Mouse (Mus musculus) adipocyte (in vitro differentiated cells): ENCODE measurements at regions not wholly inside any gene's neighbourhood (a gene's known extent, or its start where the extent isn't known, plus 50 kb on each side); places are given as distances from the start of the nearest gene placed in this dataset.
A peak's percentile ranks its signal among the peaks of the same experiment; 100 is the strongest.

Experiments used
- DNase-seq: peaks from one replicate; pipeline ENCODE4 v3.0.0-alpha.2; 2016; ENCODE audit warnings: low spot score

DNA sequence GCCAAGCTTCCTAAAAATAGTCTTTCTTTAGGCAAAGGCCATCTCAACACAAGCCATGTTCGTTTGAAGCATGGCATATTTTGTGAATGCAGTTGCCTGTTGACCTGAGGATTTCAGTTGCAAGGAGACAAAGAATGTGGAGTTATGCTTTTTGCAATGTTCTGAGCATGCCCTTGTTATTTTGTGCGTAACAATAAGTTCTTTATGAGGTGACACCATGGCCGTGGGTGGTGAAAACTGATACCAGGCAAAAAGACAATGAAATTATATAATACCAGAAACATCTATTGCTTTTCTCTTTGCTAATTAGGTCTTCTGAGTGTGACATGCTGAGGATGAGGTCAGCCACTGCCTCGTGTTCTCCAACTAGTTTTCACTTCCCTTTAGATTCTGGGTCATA is 236.4 kb downstream of the Ttc32 start:
- peak; percentile 15 for DNase-seq

- no peak for DNase-seq
Observed at GRCm38 (mm10) chr12:9271484-9271883, 241.7 kb downstream of the Ttc32 start.

GRCm38 (mm10) chr12:9274181-9274580 is 244.4 kb downstream of the Ttc32 start:
- no peak for DNase-seq

- DNase-seq: no peak
Observed at GRCm38 (mm10) chr12:9275697-9276096, 245.9 kb downstream of the Ttc32 start.

DNA sequence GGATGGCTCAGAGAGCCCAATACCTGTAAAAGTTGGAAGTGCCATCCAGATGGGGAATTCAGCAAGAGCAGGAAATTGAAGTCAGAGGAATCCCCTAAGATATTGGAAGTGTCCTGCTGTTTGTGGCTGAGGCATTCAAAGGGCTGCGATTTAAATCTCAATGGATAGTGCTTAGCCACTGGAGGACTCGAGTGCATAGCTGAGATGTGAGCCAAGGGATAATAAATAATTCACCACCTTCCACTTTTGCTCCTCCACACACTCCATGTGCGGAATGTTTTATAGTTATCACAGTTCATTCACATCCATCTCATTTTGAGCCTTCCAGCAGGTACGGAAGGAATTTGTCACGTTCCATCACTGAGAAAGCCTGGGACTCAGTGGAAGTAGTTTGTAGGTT is 248.9 kb downstream of the Ttc32 start:
- DNase-seq: no peak

DNA sequence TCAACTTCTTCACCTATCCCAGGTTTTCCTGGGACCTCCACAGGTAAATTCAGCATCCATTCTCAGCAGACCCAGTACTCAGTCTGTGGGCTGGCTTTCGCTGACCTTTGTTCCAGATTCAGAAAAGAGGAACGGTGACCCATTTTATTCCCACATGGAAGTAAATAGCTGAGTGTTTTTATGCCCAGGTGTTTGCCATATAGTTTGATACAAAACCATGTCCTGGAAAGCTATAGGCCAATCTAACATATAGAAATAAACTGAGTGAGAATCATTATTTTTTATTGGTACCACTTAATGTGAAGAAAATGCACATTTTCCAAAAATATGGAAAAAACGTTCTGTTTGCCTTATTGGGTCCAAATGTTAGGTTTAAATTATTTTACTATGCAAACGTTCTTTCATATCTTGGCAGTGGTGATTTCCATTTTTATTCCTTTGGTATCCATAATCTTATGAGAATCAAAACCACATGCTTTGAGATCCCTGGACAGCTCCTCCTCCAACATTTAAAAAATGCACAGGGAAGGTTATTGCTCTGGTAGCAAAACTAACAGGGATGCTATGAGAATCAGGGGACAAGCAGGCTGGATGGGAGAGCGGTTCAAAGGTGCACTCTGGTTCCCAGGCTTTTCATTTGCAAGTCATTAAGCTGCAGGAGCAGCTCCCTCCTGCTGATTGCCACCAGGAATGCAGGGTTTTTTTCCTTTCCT is 250.3 kb downstream of the Ttc32 start:
- DNase-seq: no peak

GRCm38 (mm10) chr12:9287271-9287670 is 257.5 kb downstream of the Ttc32 start:
- DNase-seq: no peak

GRCm38 (mm10) chr12:9292656-9293055 is 262.9 kb downstream of the Ttc32 start:
- no peak for DNase-seq

- no peak for DNase-seq
Observed at GRCm38 (mm10) chr12:9295211-9295610, 265.4 kb downstream of the Ttc32 start.

DNA sequence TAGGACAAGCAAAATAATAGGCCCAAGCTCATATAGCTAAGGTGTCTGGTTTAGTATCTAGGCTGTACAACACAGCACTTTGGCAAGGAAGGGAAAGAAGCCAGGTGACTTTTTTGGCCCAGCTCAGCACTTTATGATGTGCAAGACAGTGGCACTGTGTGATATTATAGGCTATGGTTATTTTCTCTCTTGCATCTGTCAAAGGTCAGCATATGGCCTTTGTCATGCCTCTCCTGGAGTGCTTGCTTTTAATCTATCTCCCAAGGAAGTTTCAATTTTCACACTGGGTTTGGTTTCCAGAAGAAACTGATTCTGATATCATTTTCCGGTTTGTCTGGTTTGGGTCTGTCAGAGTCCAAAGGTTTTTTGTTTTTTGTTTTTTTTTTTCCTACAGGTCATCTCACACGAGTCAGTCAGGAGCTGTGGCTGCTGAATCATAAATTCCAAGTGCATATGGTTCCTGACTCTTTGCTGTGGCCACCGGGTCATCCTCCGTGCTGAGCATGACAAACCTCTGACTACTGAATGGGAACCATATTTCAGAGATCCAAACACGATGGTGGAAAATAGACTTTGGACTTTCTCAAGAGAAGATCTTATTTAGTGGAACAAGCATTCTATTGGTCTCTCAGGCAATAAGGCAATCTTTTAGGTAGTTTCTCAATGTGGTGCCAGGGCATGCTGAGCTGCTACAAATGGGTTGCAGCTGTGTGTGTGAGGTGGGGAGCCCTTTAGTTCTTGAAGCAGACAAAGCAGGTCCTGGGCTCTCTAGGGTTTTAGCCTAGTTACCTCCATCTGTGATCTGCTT is 269.3 kb downstream of the Ttc32 start:
- no peak for DNase-seq

DNA sequence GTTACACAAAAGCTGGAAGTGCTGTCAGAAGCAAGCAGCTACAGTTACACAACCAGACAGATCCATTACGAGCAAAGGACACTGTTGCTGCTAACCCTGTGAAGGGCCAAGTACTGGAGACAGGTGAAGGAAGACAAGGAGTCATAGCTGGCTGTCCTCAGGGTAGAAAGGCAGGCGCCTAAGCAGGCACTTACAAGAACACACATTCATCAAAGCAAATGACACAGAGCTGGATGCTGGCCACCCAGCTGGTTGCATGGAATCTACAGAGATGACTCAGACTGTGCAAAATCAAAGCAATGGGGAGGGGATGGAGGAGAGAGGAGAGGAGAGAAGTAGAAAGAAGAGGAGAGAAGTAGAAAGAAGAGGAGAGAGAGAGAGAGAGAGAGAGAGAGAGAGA is 265.8 kb upstream of the Osr1 start:
- peak; percentile 84 for DNase-seq

DNA sequence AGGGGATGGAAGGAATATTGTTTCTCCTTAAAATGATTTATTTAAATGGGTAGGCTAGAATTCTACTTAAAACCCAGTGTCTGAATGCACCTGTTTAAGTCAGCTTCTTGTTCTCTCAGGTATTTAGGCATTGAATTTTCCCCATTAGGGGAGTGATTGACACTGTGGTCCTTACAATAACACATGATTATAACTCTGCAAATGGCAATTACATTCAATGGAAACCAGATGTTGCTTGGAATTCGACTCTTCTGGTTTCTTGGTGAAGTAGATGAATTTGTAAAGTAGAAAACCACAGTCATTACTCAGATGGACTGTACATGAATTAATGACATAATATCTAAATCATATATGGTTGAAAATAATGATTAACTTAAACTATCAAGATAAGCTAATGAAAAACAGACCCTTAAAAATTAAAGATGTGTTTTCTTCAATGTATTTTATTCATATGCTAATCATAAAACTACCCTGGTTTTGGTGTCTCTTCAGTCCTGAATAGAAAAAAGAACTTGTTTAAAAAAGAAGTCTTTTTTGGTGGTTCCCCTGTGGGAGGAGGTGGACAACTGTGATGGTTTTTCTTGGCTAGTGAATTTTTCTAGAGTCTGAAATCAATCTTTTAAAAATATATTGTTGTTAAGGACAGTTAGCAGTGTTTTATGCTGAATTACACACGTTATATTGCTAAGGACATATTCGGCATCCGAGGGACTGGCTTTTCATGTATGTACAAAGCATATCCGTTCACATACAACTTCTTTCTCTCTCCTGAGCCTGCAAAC is 231.8 kb upstream of the Osr1 start:
- DNase-seq: no peak

DNA sequence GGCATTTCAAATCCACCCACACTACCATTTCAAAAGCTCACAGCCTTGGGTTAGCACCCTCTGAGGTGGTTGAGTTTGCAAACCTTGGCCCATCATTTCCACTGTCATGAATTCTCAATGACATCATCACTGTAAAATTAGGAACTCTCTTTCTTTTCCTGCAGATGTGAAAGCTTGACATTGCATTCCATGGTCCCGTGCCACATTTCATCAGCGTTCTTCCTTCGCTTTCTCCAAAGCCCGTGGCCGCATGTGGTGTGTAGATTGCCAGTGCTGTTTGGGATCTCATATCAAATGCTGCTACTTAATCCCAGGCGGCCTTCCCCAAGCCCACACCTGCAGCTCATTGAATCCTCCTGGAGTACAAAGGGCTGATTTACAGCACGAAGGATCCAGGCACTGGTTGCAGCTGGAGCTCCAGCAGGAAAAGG is 231.1 kb upstream of the Osr1 start:
- no peak for DNase-seq

DNA sequence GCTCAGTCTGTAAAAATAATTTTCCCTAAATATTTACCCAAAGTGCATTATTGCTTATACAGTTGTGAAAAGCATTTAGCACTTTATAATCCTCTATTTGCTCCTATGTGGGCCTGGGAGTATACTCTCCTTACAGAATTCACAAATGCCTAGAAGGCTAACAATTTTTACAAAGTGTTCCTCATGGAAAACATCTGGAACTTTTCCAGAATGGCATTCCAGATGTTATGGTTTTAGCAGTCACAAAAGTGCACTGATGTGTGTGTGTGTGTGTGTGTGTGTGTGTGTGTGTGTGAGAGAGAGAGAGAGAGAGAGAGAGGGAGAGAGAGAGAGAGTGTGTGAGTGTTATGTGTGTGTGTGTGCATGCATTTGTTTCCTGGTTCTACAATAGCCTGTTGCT is 229.1 kb upstream of the Osr1 start:
- no peak for DNase-seq

- no peak for DNase-seq
Observed at GRCm38 (mm10) chr12:9345359-9345758, 224.6 kb upstream of the Osr1 start.

GRCm38 (mm10) chr12:9355512-9355911 is 214.4 kb upstream of the Osr1 start:
- DNase-seq: no peak

- DNase-seq: no peak
Observed at GRCm38 (mm10) chr12:9357856-9358255, 212.1 kb upstream of the Osr1 start.

DNA sequence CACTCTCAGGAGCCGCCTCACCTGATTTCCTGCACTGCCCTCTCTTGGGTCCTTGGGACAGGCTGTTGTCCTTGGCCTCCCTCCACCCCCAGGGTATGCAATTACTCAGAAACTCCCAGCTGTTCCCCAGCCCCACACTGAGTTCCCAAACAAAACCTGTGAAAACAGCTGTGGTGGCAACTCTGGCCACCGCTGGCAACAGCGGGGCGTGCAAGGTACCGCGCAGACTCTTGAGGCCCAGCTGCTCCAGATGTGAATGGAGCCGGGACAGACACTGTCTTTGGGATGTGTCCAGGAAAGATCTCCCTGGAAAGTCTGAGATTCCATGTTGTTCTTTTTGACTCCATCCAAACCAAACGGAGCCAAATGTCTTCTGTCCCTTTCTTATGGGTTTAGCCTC is 211.0 kb upstream of the Osr1 start:
- no peak for DNase-seq

- peak; percentile 4 for DNase-seq
Observed at GRCm38 (mm10) chr12:9365931-9366330, 204.0 kb upstream of the Osr1 start.

DNA sequence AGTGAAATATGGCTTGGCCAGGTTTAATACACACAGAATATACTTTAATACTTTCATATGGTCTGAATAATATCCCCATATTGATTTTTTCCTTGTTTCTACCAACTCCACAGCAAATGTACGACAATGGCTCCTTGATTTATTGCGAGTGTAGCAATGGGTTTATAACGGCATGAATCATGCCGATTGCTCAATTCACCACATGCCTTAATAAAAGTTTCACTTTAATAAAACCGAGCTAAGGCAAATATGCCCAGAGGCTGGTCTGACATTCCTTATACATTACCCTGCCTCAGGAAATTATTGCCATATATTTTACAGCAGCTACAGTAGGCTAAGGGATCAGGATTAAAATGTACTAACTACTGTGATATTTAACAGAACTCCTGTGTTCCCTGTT is 201.2 kb upstream of the Osr1 start:
- peak; percentile 62 for DNase-seq

DNA sequence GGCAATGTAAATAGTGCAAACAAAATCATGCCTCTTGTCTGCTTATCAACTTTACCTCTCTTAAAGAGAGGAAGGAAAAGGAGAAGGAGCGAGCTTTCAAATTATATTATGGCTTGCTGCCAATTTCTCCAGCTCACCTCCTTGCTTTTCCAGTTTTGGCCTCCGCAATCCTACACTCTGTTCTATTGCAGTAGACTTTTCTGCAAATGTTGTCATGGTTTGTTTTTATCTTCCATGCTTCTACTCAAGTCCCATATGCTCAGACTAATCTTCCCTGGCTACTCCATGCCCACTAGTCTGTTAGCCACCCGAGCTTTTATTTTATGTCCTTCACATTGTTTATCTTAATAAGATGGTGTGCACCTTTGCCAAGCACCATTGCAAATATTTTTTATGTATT is 168.0 kb upstream of the Osr1 start:
- DNase-seq: no peak

GRCm38 (mm10) chr12:9404981-9405380 is 164.9 kb upstream of the Osr1 start:
- DNase-seq: peak; percentile 15

- DNase-seq: no peak
Observed at GRCm38 (mm10) chr12:9419311-9419710, 150.6 kb upstream of the Osr1 start.
